Mouse (Mus musculus) forebrain, embryonic 13.5 days (tissue): ENCODE measurements around the gene Blm. TPM values are rescaled to one million over a fixed set of nuclear protein-coding genes. Genes with fewer than 3 reads are reported as not detected.

Source experiments
- ATAC-seq: fragments of 200-750 bp; cut with Nextera tagmentation; 2 replicates; pipeline ENCODE4 v1.8.0; 2017
- H3K27ac ChIP-seq: fragments of 300-500 bp; sonication (generic); 2 replicates; pipeline ENCODE4 v1.5.1; 2015; ENCODE audit warnings: inconsistent platforms, mild to moderate bottlenecking, moderate library complexity
- H3K27me3 ChIP-seq: fragments of 300-500 bp; sonication (generic); 2 replicates; pipeline ENCODE4 v1.6.1; 2015; ENCODE audit warnings: mild to moderate bottlenecking, inconsistent platforms
- H3K36me3 ChIP-seq: fragments of 300-500 bp; sonication (generic); 2 replicates; pipeline ENCODE4 v1.6.1; 2015; ENCODE audit warnings: mild to moderate bottlenecking, inconsistent platforms; ENCODE audit not compliant: poor library complexity, severe bottlenecking
- H3K4me1 ChIP-seq: fragments of 300-500 bp; sonication (generic); 2 replicates; pipeline ENCODE4 v1.6.1; 2015; ENCODE audit warnings: inconsistent platforms
- H3K4me2 ChIP-seq: fragments of 300-500 bp; sonication (generic); 2 replicates; pipeline ENCODE4 v1.6.1; 2015; ENCODE audit warnings: inconsistent platforms, mild to moderate bottlenecking, moderate library complexity
- H3K4me3 ChIP-seq: fragments of 300-500 bp; sonication (generic); 2 replicates; pipeline ENCODE4 v1.5.1; 2015; ENCODE audit warnings: mild to moderate bottlenecking, inconsistent platforms
- H3K9ac ChIP-seq: fragments of 300-500 bp; sonication (generic); 2 replicates; pipeline ENCODE4 v1.6.1; 2015; ENCODE audit warnings: mild to moderate bottlenecking, inconsistent platforms
- H3K9me3 ChIP-seq: fragments of 300-500 bp; sonication (generic); replicated peaks from 2 replicates; pipeline ENCODE4 v1.6.1; 2016; ENCODE audit warnings: inconsistent platforms
- WGBS: fragments of 180-500 bp; shearing (Covaris S2); methylation state at CpG from one replicate; pipeline ENCODE4 v1.1.7; 2015; 5-methylcytosine and 5-hydroxymethylcytosine counted together
- polyA plus RNA-seq: library from polyadenylated mRNA; unstranded; fragments of >200 nt; fragmentation: Nextera tagmentation; extraction: Ambion mirVana; gene quantifications from 2 replicates; pipeline ENCODE4 v1.2.1, GENCODE M21; 2015

Blm gene
- polyA plus RNA-seq, 1 experiment from 2014 or later, result 23.7 TPM

DNA sequence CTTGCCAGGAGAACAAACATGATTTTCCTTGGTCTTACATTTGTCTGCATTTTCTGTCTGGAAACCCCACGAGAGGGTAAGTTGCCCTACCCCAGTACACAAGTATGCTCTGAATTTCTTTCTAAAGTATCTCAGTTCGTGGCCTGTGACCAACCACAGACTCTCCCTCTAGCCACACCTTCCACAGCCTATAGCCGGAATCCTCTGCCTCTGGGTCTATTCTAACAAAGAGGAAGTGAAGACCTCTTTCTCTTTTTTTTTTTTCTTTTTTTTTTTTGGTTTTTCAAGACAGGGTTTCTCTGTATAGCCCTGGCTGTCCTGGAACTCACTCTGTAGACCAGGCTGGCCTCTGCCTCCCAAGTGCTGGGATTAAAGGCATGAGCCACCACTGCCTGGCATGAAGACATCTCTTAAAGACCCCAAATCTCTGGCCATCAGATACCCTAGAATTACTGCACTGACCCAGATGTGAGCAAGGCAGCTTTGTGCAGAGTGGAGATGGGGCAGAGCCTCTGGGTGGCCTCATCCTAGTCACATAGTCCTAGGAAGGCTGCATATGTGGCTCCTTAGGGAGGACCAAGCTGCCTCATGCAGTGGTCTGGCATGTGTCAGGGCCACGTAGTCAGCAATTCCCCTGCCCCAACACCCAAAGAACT, 79.3 kb downstream of the Blm start:
- no peak for ATAC-seq
- Histone ChIP-seq H3K9me3 (no peaks in the 10 kb centered on the region), H3K4me2 (no peak overlapping the region), H3K36me3 (peaks cover 78% of the 10 kb centered on the region), H3K4me1 (no peaks in the 10 kb centered on the region), H3K27ac (no peak overlapping the region), H3K9ac (no peak overlapping the region), H3K27me3 (no peaks in the 10 kb centered on the region), H3K4me3 (no peak overlapping the region)
- WGBS, result 80% methylated on average over 4 of the region's 4 CpGs

DNA sequence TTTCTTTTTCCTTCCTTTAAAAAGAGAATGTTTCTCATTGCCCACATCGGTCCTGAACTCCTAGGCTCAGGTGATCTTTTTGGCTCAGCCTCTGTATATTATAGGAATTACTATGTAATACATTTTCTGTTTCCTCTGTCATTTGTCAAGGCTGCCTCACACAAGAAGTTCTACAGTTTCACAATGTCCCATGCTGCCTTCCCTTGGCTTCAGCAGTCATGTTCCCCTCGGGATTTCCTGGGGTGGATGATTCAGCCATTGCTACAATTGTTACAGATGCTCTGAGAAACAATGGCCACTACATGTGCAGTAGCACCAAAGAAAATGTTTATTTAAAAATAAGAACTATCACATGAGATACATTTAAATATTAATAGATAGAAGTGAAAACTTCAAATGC, 80.1 kb downstream of the Blm start:
- H3K4me1 ChIP-seq, result no peaks in the 10 kb centered on the region
- 89% methylated on average over 2 of the region's 2 CpGs for WGBS
- no peak overlapping the region for H3K4me3 ChIP-seq
- no peaks in the 10 kb centered on the region for H3K27me3 ChIP-seq
- H3K9me3 ChIP-seq, result no peaks in the 10 kb centered on the region
- no peak overlapping the region for H3K9ac ChIP-seq
- no peak overlapping the region for H3K27ac ChIP-seq
- peaks cover 69% of the 10 kb centered on the region for H3K36me3 ChIP-seq
- no peak overlapping the region for H3K4me2 ChIP-seq
- ATAC-seq, result no peak

DNA sequence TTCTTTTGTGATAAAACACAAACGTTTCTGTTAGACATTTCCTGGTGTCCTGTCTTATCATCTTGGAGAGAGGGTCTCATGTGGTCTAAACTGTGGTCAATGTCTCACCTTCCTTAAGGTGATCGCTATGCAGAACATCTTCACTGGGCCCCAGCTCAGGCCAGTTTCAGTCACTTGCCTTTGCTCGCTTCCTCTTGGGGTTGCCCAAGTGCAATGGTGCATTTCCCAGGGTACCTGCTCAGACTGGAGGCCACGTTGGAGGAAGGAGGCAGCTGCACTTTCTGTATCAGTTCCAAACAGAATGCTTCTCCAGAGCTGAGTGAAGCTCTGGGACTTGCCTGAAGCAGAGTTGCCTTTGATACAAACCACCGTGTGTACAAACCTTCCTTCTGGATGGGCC, 80.9 kb downstream of the Blm start:
- Histone ChIP-seq H3K4me2 (no peak overlapping the region), H3K9me3 (no peaks in the 10 kb centered on the region), H3K4me3 (no peak overlapping the region), H3K27me3 (no peaks in the 10 kb centered on the region), H3K9ac (no peak overlapping the region), H3K36me3 (peaks cover 64% of the 10 kb centered on the region), H3K4me1 (no peaks in the 10 kb centered on the region), H3K27ac (no peak overlapping the region)
- no peak for ATAC-seq
- WGBS, result 93% methylated on average over 5 of the region's 5 CpGs

DNA sequence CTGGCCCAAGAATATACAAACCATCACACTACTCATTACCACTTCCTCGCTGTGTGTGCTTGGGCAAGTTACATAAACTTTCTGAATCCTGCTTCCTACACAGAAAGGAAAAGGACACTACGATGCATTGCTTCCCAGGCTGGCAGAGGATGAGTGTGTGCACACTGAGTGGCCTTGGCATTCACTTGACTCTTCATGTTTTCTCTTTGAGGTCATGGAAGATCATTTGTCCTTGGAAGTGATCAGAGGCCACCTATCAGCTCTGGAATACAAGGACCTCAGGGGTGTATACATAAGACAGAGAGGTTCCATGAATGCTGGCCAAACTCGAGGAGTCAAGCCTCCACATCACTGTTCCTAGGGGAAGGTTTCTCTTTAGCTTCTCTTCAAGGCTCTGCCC, 81.8 kb downstream of the Blm start:
- Histone ChIP-seq H3K9me3 (no peaks in the 10 kb centered on the region), H3K36me3 (peaks cover 57% of the 10 kb centered on the region), H3K4me2 (no peak overlapping the region), H3K27ac (no peak overlapping the region), H3K4me3 (no peak overlapping the region), H3K9ac (no peak overlapping the region), H3K27me3 (no peaks in the 10 kb centered on the region), H3K4me1 (no peaks in the 10 kb centered on the region)
- no peak for ATAC-seq
- 90% methylated on average over 3 of the region's 3 CpGs for WGBS

DNA sequence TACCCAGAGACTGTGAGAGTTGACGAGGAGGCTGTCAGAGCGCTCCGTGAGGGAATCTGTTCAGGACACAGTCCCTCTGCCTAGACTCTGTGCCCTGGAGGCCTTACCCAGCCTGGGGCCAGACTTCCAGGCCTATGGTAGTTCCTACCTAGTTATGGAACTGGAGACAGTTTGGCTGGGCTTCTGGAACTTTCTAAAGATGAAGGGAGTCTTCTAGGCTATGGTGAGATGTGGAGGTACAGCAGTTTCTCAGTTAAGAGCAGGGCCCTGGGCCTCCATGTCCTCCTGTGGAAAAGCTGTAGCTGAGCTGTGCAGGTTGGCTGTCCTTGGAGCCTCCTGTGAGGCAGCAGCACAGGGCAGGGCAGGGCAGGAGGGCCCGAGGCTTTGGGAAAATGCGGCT, 82.7 kb downstream of the Blm start:
- Histone ChIP-seq H3K9me3 (no peaks in the 10 kb centered on the region), H3K4me1 (no peaks in the 10 kb centered on the region), H3K9ac (no peak overlapping the region), H3K27me3 (no peaks in the 10 kb centered on the region), H3K27ac (no peak overlapping the region), H3K36me3 (peaks cover 49% of the 10 kb centered on the region), H3K4me3 (no peak overlapping the region), H3K4me2 (no peak overlapping the region)
- 80% methylated on average over 5 of the region's 5 CpGs for WGBS
- ATAC-seq, result no peak

DNA sequence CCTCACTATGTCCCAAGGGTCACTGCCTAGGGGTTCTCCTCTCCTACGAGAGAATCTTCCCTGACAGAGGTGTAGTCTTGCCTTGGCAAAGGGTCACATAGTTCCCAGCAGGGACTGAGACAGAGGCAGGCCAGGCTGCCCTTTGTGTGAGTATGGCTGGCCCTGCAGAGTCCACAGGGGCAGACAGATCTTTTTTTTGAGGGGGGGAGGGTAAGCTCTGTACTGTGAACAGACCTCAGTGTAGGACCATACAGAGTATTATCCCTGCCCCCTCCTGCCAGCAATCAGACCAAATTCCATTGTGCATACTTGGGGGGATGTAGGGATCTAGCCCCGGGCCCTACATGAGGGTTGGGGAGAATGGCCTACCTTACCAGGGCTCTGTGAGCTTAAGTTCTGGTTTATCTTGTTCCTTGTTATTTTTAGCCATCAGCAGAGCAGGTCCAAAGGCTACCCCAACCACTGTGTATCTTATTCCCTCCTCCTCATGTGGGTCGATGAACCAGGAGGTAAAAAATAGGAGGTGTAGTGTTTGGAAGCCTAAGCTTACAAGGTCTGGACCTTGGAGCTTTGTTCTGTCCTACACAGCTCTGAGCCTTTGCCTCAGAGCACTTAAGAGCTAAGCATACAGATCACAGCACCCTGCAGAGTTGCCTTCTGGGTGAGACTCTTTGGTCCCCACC, 83.2 kb downstream of the Blm start:
- no peak for ATAC-seq
- H3K27me3 ChIP-seq, result no peaks in the 10 kb centered on the region
- no peak overlapping the region for H3K27ac ChIP-seq
- H3K4me1 ChIP-seq, result no peaks in the 10 kb centered on the region
- H3K9me3 ChIP-seq, result no peaks in the 10 kb centered on the region
- no peak overlapping the region for H3K4me2 ChIP-seq
- H3K36me3 ChIP-seq, result peaks cover 44% of the 10 kb centered on the region
- H3K9ac ChIP-seq, result no peak overlapping the region
- no peak overlapping the region for H3K4me3 ChIP-seq
- WGBS, result 81% methylated on average over 3 of the region's 3 CpGs

DNA sequence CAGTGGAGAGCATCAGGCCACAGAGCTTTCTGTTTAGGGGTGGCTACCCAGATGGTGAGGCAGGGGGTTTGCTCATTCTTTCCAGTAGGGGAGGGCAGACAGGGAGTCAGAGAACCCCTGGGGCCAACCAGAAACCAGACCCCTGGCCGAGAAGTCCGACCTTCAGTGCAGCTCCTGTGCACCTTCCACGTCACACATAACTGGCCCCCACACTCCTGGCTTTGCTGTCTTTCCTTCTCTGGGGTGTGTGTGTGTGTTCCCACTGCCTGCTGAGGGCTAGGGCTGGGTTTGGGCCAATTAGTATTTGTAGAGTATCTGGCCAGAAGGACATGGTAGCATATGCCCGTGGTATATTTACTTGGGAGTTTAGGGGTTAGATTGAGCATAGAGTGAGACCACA, 84.6 kb downstream of the Blm start:
- H3K36me3 ChIP-seq, result peaks cover 37% of the 10 kb centered on the region
- no peak overlapping the region for H3K27ac ChIP-seq
- ATAC-seq, result no peak
- H3K4me2 ChIP-seq, result no peak overlapping the region
- WGBS, result 90% methylated on average over 4 of the region's 4 CpGs
- H3K27me3 ChIP-seq, result no peaks in the 10 kb centered on the region
- H3K9me3 ChIP-seq, result no peaks in the 10 kb centered on the region
- H3K4me1 ChIP-seq, result no peaks in the 10 kb centered on the region
- H3K9ac ChIP-seq, result no peak overlapping the region
- H3K4me3 ChIP-seq, result no peak overlapping the region

DNA sequence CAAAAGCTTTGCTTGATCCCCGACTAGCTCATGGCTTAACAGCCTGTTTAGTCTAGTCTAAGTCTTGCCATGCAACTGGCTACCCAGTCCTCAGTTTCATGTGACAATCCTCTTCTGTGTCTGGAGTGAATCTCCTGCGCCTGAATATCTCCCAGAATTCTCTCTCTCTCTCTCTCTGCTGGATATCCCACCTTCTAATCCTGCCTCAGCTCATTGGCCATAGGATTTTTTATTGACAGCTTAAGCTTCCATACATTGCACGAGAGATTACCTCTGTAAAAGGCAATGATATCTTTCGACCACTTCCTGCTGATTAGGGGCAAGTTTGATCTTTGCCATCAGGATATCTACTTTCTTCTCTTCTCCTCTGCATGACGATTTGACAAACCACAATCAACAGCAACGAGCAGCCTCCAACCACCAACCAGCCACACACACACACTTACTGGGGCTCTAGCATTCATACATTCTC, 85.3 kb downstream of the Blm start:
- no peak overlapping the region for H3K27ac ChIP-seq
- peaks cover 30% of the 10 kb centered on the region for H3K36me3 ChIP-seq
- H3K9ac ChIP-seq, result no peak overlapping the region
- WGBS, result 83% methylated on average over 6 of the region's 6 CpGs
- ATAC-seq, result no peak
- H3K9me3 ChIP-seq, result no peaks in the 10 kb centered on the region
- H3K4me1 ChIP-seq, result no peaks in the 10 kb centered on the region
- no peak overlapping the region for H3K4me3 ChIP-seq
- H3K27me3 ChIP-seq, result no peaks in the 10 kb centered on the region
- no peak overlapping the region for H3K4me2 ChIP-seq

DNA sequence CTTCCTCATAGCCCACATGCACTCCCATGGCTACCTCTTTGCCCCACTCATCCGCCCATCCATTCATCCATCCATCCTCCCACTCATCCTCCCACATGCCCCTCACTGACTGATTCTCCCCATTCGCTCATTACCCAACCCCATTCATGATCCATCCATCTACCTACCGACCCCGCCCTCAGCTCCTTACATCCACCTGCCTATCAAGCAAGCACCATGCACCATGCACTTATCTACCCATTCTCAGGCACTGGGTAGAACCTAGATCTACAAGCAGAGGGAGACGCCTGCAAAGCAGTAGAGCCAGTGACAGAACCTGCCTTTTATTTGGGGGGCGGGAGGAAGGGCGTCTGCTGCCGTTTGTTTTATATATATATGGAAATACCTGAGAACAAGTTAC, 87.6 kb downstream of the Blm start:
- 95% methylated on average over 8 of the region's 8 CpGs for WGBS
- H3K4me2 ChIP-seq, result no peak overlapping the region
- no peak for ATAC-seq

DNA sequence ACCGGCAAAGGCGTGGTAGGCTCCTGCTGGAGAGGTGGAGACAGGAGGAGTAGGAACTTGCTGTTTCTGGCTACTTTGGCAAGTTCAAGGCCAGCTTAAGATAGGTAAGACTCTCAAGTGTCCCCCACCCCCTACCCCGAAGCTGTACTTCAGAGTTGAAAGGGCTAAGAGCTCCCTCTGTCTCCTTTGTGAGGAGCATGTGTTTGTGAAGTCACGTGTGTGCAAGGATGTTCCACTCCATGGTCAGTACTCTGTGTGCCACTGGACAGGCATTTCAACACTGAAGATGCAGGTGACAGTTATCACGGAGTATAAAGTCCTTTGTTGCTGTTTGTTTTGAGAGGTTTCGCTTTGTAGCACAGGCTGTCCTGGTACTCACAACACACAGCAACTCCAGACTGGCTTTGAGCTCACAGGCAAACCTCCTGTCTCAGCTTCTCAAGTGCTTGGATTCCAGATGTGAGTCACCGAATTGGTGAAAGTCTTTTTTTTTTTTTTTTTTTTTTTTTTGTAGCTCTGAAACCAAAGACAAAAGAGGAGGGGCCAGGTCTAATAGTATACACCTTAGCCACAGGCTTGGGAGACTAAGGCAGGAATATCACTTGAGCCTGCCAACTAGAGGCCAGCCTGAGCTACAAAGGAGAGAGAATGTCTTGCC, 88.6 kb downstream of the Blm start:
- Histone ChIP-seq H3K27ac (no peak overlapping the region), H3K4me1 (peaks cover 4% of the 10 kb centered on the region; the same call in 1 of the 2 replicates), H3K4me2 (no peak overlapping the region), H3K36me3 (no peaks in the 10 kb centered on the region), H3K9ac (no peak overlapping the region), H3K9me3 (no peaks in the 10 kb centered on the region), H3K4me3 (no peak overlapping the region), H3K27me3 (no peaks in the 10 kb centered on the region)
- WGBS, result 79% methylated on average over 7 of the region's 7 CpGs
- ATAC-seq, result no peak

More for the DNA sequence above, 87.6 kb downstream of the Blm start:
- peaks cover 4% of the 10 kb centered on the region; the same call in 1 of the 2 replicates for H3K4me1 ChIP-seq
- no peaks in the 10 kb centered on the region for H3K27me3 ChIP-seq
- H3K9ac ChIP-seq, result no peak overlapping the region
- no peaks in the 10 kb centered on the region for H3K9me3 ChIP-seq
- no peak overlapping the region for H3K27ac ChIP-seq
- H3K4me3 ChIP-seq, result no peak overlapping the region
- H3K36me3 ChIP-seq, result peaks cover 10% of the 10 kb centered on the region

DNA sequence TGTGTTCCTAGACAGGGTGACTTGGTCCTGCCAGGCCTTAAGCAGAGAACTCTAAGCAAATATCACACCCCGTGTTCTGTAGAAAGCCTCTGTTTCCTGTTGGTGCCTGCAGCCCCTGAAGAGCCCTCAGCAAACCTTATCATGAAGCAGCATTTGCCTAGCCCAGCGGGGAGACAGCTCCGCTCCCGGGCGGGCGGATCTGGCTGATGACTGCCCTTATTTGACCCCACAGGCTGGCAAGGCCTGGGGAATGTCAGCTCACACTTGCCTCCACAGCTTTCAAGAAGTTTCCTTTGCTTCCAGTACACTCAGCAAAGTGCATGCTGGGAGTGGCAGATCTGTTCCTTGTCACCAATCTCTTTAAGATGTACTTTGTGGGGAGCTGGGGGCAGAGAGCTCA, 89.4 kb downstream of the Blm start:
- H3K4me2 ChIP-seq, result no peak overlapping the region
- H3K9ac ChIP-seq, result no peak overlapping the region
- H3K4me3 ChIP-seq, result no peak overlapping the region
- no peak overlapping the region for H3K27ac ChIP-seq
- no peaks in the 10 kb centered on the region for H3K9me3 ChIP-seq
- no peaks in the 10 kb centered on the region for H3K27me3 ChIP-seq
- no peaks in the 10 kb centered on the region for H3K36me3 ChIP-seq
- H3K4me1 ChIP-seq, result peaks cover 4% of the 10 kb centered on the region; the same call in 1 of the 2 replicates
- no peak for ATAC-seq
- WGBS, result 58% methylated on average over 6 of the region's 6 CpGs

DNA sequence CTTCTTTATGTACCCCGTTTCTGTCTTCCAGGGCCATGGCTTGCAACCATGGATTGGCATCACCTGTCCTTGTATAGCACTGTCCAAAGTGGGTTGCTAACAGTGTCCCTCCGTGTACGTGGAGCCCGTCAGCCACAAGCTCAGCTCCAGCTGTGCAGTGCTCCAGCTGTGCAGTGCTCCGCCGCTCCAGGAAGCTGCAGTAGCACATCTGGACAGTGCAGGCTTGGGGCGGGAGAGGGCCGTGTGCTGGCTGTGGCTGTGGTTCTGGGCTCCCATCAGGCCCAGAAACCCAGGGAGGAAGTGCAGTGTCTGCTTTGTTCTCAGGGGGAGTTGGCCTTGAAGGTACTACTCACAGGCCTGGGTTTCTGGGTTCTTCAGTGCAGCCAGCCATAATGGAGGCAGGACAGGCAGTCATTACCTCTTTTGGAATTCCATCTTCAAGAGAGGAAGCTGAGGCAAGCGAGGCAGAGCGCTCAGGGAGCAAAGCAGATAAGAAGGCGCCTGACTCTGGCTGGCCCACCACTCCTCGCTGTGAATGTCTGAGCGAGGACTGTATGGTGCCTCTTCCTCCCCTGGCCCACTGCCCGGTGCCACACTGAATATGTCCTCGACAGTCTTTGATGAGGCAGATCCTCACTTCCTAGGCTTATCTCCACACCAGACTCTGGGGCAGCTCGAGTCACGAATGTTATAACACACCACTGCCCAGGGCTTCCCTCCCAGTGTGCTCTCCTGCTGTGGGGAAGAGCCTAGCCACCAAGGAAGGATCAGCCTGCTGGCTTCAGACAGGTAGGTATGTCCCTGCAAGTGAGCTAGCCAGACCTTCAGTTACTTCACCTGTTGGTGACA, 90.3 kb downstream of the Blm start:
- H3K27ac ChIP-seq, result no peak overlapping the region
- H3K9me3 ChIP-seq, result no peaks in the 10 kb centered on the region
- no peak overlapping the region for H3K4me2 ChIP-seq
- H3K27me3 ChIP-seq, result no peaks in the 10 kb centered on the region
- H3K4me1 ChIP-seq, result peaks cover 4% of the 10 kb centered on the region; the same call in 1 of the 2 replicates
- no peaks in the 10 kb centered on the region for H3K36me3 ChIP-seq
- no peak for ATAC-seq
- 76% methylated on average over 17 of the region's 17 CpGs for WGBS
- no peak overlapping the region for H3K4me3 ChIP-seq
- H3K9ac ChIP-seq, result no peak overlapping the region
